Mouse (Mus musculus) liver, postnatal 0 days (tissue): ENCODE results near the gene Strap. TPM values are rescaled to one million over a fixed set of nuclear protein-coding genes. Genes with fewer than 3 reads are reported as not detected.
"Not testable (repeated sequence)": the region's sequence is repeated elsewhere in the genome, so short reads cannot be mapped to it uniquely, and the experiment has no call there.

Source experiments
- ATAC-seq: fragments of 200-750 bp; cut with Nextera tagmentation; 2 replicates; pipeline ENCODE4 v1.8.0; 2017; ENCODE audit warnings: mild to moderate bottlenecking, moderate library complexity
- DNase-seq: peaks from one replicate; pipeline ENCODE4 v3.0.0-alpha.2; 2016
- H3K27ac ChIP-seq: fragments of 300-500 bp; sonication (generic); 2 replicates; pipeline ENCODE4 v1.5.1; 2014; ENCODE audit warnings: antibody characterized with exemption, moderate library complexity, mild to moderate bottlenecking, low read depth
- H3K27me3 ChIP-seq: fragments of 300-500 bp; sonication (generic); 2 replicates; pipeline ENCODE4 v1.6.1; 2014; ENCODE audit warnings: low read length, control low read depth, mixed read lengths; ENCODE audit not compliant: insufficient read depth
- H3K36me3 ChIP-seq: fragments of 300-500 bp; sonication (generic); replicated peaks from 2 replicates; pipeline ENCODE4 v1.6.1; 2014; ENCODE audit warnings: mild to moderate bottlenecking, control low read depth, low read length, moderate library complexity, mixed read lengths; ENCODE audit not compliant: insufficient read depth
- H3K4me1 ChIP-seq: fragments of 300-500 bp; sonication (generic); 2 replicates; pipeline ENCODE4 v1.6.1; 2014; ENCODE audit warnings: antibody characterized with exemption, mild to moderate bottlenecking, control low read depth; ENCODE audit not compliant: insufficient read depth
- H3K4me2 ChIP-seq: fragments of 300-500 bp; sonication (generic); 2 replicates; pipeline ENCODE4 v1.6.1; 2014; ENCODE audit warnings: low read depth, mild to moderate bottlenecking, low read length, moderate library complexity, mixed read lengths
- H3K4me3 ChIP-seq: fragments of 300-500 bp; sonication (generic); 2 replicates; pipeline ENCODE4 v1.5.1; 2014; ENCODE audit warnings: low read depth, low read length
- H3K9ac ChIP-seq: fragments of 300-500 bp; sonication (generic); replicated peaks from 2 replicates; pipeline ENCODE4 v1.6.1; 2014; ENCODE audit warnings: mild to moderate bottlenecking, moderate library complexity
- H3K9me3 ChIP-seq: fragments of 300-500 bp; sonication (generic); 2 replicates; pipeline ENCODE4 v1.6.1; 2016; ENCODE audit warnings: mild to moderate bottlenecking, control low read depth, low read length, mixed read lengths
- CTCF ChIP-seq: sonication (generic); IDR thresholded peaks from 2 replicates; pipeline ENCODE4 v1.5.1; 2016; ENCODE audit warnings: antibody characterized with exemption, low read depth
- EP300 ChIP-seq: IDR thresholded peaks from 2 replicates; pipeline ENCODE4 v1.6.1; 2016; ENCODE audit warnings: antibody characterized with exemption, low read depth, mild to moderate bottlenecking
- WGBS: fragments of 180-500 bp; shearing (Covaris S2); extraction: QIAGEN DNeasy Blood & Tissue Kit; methylation state at CpG from one replicate; pipeline ENCODE4 v1.1.7; 2014; ENCODE audit not compliant: insufficient replicate concordance; 5-methylcytosine and 5-hydroxymethylcytosine counted together
- polyA plus RNA-seq: library from polyadenylated mRNA; unstranded; fragments of >200 nt; fragmentation: Nextera tagmentation; extraction: Ambion mirVana; gene quantifications from 2 replicates; pipeline ENCODE4 v1.2.1, GENCODE M21; 2015

The Strap gene
- polyA plus RNA-seq, 1 experiment from 2014 or later = 60.1 TPM

GRCm38 (mm10) chr6:137704300-137704939, 30.5 kb upstream of the Strap start:
- no peak for TF ChIP-seq CTCF
- TF ChIP-seq EP300 = no peak
- 0 out of 2 replicates have a peak overlapping the region, but pooled peaks have one; percentile 2 for H3K27ac ChIP-seq
- H3K9ac ChIP-seq = no peak overlapping the region; the same call in 1 of the 2 replicates
- DNase-seq = peak; percentile 25
- H3K4me1 ChIP-seq = no peaks in the 10 kb centered on the region
- no peak overlapping the region for H3K4me3 ChIP-seq
- peak overlapping the region; percentile 32; the same call in 1 of the 2 replicates for H3K4me2 ChIP-seq
- no peaks in the 10 kb centered on the region for H3K27me3 ChIP-seq
- H3K36me3 ChIP-seq = no peaks in the 10 kb centered on the region
- 48% methylated on average over 25 of the region's 25 CpGs for WGBS
- no peaks in the 10 kb centered on the region for H3K9me3 ChIP-seq
- peak; percentile 17; the same call in 1 of the 2 replicates for ATAC-seq

GRCm38 (mm10) chr6:137706209-137706608, 28.7 kb upstream of the Strap start:
- TF ChIP-seq EP300 (no peak), CTCF (no peak)
- DNase-seq (no peak), ATAC-seq (no peak)
- no peak overlapping the region for H3K4me2 ChIP-seq
- WGBS = 83% methylated on average over 10 of the region's 10 CpGs
- H3K27me3 ChIP-seq = no peaks in the 10 kb centered on the region
- no peak overlapping the region for H3K4me3 ChIP-seq
- no peak overlapping the region for H3K27ac ChIP-seq
- H3K9ac ChIP-seq = no peak overlapping the region
- H3K9me3 ChIP-seq = no peaks in the 10 kb centered on the region
- no peaks in the 10 kb centered on the region for H3K36me3 ChIP-seq
- H3K4me1 ChIP-seq = no peaks in the 10 kb centered on the region

- not testable (repeated sequence) for H3K4me1 ChIP-seq, H3K9ac ChIP-seq, H3K9me3 ChIP-seq
Observed at GRCm38 (mm10) chr6:137708726-137709405, 26.0 kb upstream of the Strap start.

GRCm38 (mm10) chr6:137710179-137711037, 24.5 kb upstream of the Strap start:
- DNase-seq (no peak), ATAC-seq (no peak)
- Histone ChIP-seq H3K4me2 (no peak overlapping the region), H3K9me3 (no peaks in the 10 kb centered on the region), H3K36me3 (no peaks in the 10 kb centered on the region), H3K4me3 (no peak overlapping the region), H3K27ac (no peak overlapping the region), H3K9ac (no peak overlapping the region), H3K27me3 (no peaks in the 10 kb centered on the region), H3K4me1 (no peaks in the 10 kb centered on the region)
- 72% methylated on average over 14 of the region's 14 CpGs for WGBS
- no peak for TF ChIP-seq CTCF

More at GRCm38 (mm10) chr6:137708726-137709405, 26.0 kb upstream of the Strap start:
- not testable (repeated sequence) for H3K27ac ChIP-seq, H3K4me2 ChIP-seq, ATAC-seq, H3K36me3 ChIP-seq, H3K27me3 ChIP-seq, DNase-seq, H3K4me3 ChIP-seq
- 74% methylated on average over 13 of the region's 13 CpGs for WGBS

- no peaks in the 10 kb centered on the region for H3K36me3 ChIP-seq
- H3K27ac ChIP-seq = peak overlapping the region; percentile 29; the same call in 1 of the 2 replicates
- H3K9me3 ChIP-seq = no peaks in the 10 kb centered on the region
- no peak overlapping the region for H3K4me3 ChIP-seq
- DNase-seq (no peak), ATAC-seq (no peak)
- H3K4me1 ChIP-seq = no peaks in the 10 kb centered on the region
- WGBS = 48% methylated on average over 7 of the region's 7 CpGs
- TF ChIP-seq EP300 (no peak), CTCF (no peak)
- no peak overlapping the region for H3K9ac ChIP-seq
- no peak overlapping the region for H3K4me2 ChIP-seq
- H3K27me3 ChIP-seq = no peaks in the 10 kb centered on the region
Observed at GRCm38 (mm10) chr6:137712654-137713309, 22.1 kb upstream of the Strap start.

GRCm38 (mm10) chr6:137713310-137713664, 21.6 kb upstream of the Strap start:
- no peak overlapping the region for H3K4me3 ChIP-seq
- no peaks in the 10 kb centered on the region for H3K36me3 ChIP-seq
- TF ChIP-seq CTCF (no peak), EP300 (no peak)
- no peaks in the 10 kb centered on the region for H3K27me3 ChIP-seq
- DNase-seq (no peak), ATAC-seq (no peak)
- H3K9ac ChIP-seq = no peak overlapping the region
- H3K9me3 ChIP-seq = no peaks in the 10 kb centered on the region
- H3K4me2 ChIP-seq = no peak overlapping the region
- H3K4me1 ChIP-seq = no peaks in the 10 kb centered on the region
- no peak overlapping the region for H3K27ac ChIP-seq
- WGBS = 67% methylated on average over 3 of the region's 3 CpGs
